Mouse (Mus musculus) lung, postnatal 0 days (tissue): ENCODE results near the gene Zbtb8b. TPM values are rescaled to one million over a fixed set of nuclear protein-coding genes. Genes with fewer than 3 reads are reported as not detected.

Source experiments
- ATAC-seq: fragments of 200-750 bp; cut with Nextera tagmentation; 2 replicates; pipeline ENCODE4 v1.8.0; 2017; ENCODE audit warnings: moderate library complexity
- DNase-seq: peaks from one replicate; pipeline ENCODE4 v3.0.0-alpha.2; 2016; ENCODE audit warnings: low spot score
- H3K27ac ChIP-seq: fragments of 300-500 bp; sonication (generic); 2 replicates; pipeline ENCODE4 v1.5.1; 2014; ENCODE audit warnings: antibody characterized with exemption, mild to moderate bottlenecking, low read length, mixed read lengths
- H3K27me3 ChIP-seq: fragments of 300-500 bp; sonication (generic); replicated peaks from 2 replicates; pipeline ENCODE4 v1.6.1; 2014; ENCODE audit warnings: low read length, mixed read lengths; ENCODE audit not compliant: insufficient read depth
- H3K36me3 ChIP-seq: fragments of 300-500 bp; sonication (generic); 2 replicates; pipeline ENCODE4 v1.6.1; 2014; ENCODE audit warnings: low read length, mixed read lengths; ENCODE audit not compliant: insufficient read depth
- H3K4me1 ChIP-seq: fragments of 300-500 bp; sonication (generic); 2 replicates; pipeline ENCODE4 v1.6.1; 2014; ENCODE audit warnings: antibody characterized with exemption, low read depth, low read length, mixed read lengths; ENCODE audit not compliant: insufficient read depth
- H3K4me2 ChIP-seq: fragments of 300-500 bp; sonication (generic); replicated peaks from 2 replicates; pipeline ENCODE4 v1.6.1; 2014; ENCODE audit warnings: low read depth, mild to moderate bottlenecking, low read length, moderate library complexity, mixed read lengths
- H3K4me3 ChIP-seq: fragments of 300-500 bp; sonication (generic); 2 replicates; pipeline ENCODE4 v1.5.1; 2014; ENCODE audit warnings: low read depth, low read length
- H3K9ac ChIP-seq: fragments of 300-500 bp; sonication (generic); replicated peaks from 2 replicates; pipeline ENCODE4 v1.6.1; 2014; ENCODE audit warnings: low read depth, mild to moderate bottlenecking
- H3K9me3 ChIP-seq: fragments of 300-500 bp; sonication (generic); 2 replicates; pipeline ENCODE4 v1.6.1; 2016; ENCODE audit warnings: low read length, mixed read lengths
- CTCF ChIP-seq: IDR thresholded peaks from 2 replicates; pipeline ENCODE4 v1.5.1; 2016; ENCODE audit warnings: antibody characterized with exemption, mild to moderate bottlenecking
- EP300 ChIP-seq: IDR thresholded peaks from 2 replicates; pipeline ENCODE4 v1.6.1; 2016; ENCODE audit warnings: antibody characterized with exemption, mild to moderate bottlenecking, control low read depth
- WGBS: fragments of 180-500 bp; shearing (Covaris S2); extraction: QIAGEN DNeasy Blood & Tissue Kit; methylation state at CpG from one replicate; pipeline ENCODE4 v1.1.7; 2014; 5-methylcytosine and 5-hydroxymethylcytosine counted together
- polyA plus RNA-seq: library from polyadenylated mRNA; unstranded; fragments of >200 nt; fragmentation: Nextera tagmentation; extraction: Ambion mirVana; gene quantifications from 2 replicates; pipeline ENCODE4 v1.2.1, GENCODE M21; 2015

Zbtb8b gene
- polyA plus RNA-seq, 1 experiment from 2014 or later = 2.8 TPM

DNA sequence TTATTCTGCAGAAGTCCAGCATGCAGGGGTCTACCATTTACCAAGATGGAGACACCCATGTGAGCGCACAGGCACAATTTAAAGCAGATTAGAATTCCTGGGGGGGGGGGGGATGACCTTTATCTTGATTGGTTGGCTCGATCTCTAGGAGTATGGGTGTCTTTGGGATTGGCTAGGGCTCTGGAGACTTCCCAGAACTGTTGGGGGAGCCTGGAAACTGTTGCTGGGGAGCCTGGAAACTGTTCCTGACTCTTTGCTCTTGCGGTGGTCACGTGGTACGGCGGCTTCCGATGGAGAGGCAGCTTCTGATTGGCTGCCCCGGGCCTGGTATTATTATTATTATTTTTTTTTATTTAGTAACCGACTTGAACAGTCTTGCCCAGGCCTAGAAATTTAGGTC lies 58.6 kb downstream of the Zbtb8b start:
- no peak overlapping the region for H3K4me3 ChIP-seq
- no peak overlapping the region for H3K9ac ChIP-seq
- DNase-seq (no peak), ATAC-seq (no peak)
- WGBS = 88% methylated on average over 9 of the region's 9 CpGs
- no peaks in the 10 kb centered on the region for H3K27me3 ChIP-seq
- H3K27ac ChIP-seq = 0 out of 2 replicates have a peak overlapping the region, but pooled peaks have one; percentile 57
- H3K4me1 ChIP-seq = no peaks in the 10 kb centered on the region
- no peaks in the 10 kb centered on the region for H3K36me3 ChIP-seq
- no peak for TF ChIP-seq CTCF
- no peaks in the 10 kb centered on the region for H3K9me3 ChIP-seq
- no peak overlapping the region for H3K4me2 ChIP-seq

DNA sequence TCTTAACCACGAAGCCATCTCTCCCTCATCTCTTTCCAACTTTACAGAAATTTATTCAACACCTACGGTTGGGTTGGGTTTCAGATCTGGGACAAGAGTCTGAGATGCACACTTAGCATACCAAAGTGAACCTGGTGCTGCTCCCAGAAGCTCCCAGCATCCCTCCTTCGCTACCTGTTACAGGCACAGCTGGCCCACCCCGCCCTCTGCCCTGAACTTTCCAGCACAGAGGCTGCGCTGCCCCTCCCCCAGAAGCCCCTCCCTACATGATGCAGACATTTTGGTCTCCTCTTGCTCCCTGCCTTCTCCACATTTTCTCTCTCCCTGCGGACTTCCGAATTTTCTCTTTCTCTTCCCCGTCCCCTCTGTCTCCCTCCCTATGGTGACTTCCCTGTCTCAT lies 59.5 kb downstream of the Zbtb8b start:
- no peak overlapping the region for H3K4me3 ChIP-seq
- WGBS = 76% methylated on average over 8 of the region's 8 CpGs
- no peak for TF ChIP-seq CTCF
- TF ChIP-seq EP300 = no peak
- H3K27me3 ChIP-seq = no peaks in the 10 kb centered on the region
- H3K9me3 ChIP-seq = no peaks in the 10 kb centered on the region
- ATAC-seq (no peak), DNase-seq (no peak)
- no peaks in the 10 kb centered on the region for H3K4me1 ChIP-seq
- H3K9ac ChIP-seq = no peak overlapping the region
- H3K4me2 ChIP-seq = no peak overlapping the region
- no peaks in the 10 kb centered on the region for H3K36me3 ChIP-seq
- no peak overlapping the region for H3K27ac ChIP-seq

DNA sequence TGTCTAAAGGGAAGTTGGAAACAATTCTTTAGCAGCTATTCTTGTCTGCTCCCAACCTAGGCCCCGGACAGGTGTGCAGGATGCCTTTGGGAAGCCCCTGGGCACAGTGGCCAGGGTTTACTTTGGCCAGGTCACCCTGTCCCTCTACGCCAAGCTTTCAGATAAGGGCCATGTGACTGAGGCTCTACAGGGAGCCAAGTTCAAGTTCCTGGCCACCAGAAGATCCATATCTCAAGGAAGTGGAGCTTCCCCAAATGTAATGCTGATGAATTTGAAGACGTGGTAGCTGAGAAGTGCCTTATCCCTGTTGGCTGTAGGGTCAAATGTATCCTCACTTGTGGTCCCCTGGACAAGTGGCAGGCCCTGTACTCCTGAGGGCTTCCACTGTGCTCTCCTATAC lies 60.8 kb downstream of the Zbtb8b start:
- TF ChIP-seq CTCF = no peak
- TF ChIP-seq EP300 = no peak
- Histone ChIP-seq H3K9ac (no peak overlapping the region), H3K27me3 (no peaks in the 10 kb centered on the region), H3K4me3 (no peak overlapping the region), H3K4me2 (no peak overlapping the region), H3K27ac (no peak overlapping the region), H3K4me1 (0 out of 2 replicates have a peak, but pooled peaks cover 4% of the 10 kb centered on the region), H3K9me3 (no peaks in the 10 kb centered on the region), H3K36me3 (no peaks in the 10 kb centered on the region)
- ATAC-seq (no peak), DNase-seq (no peak)
- 70% methylated on average over 3 of the region's 3 CpGs for WGBS

- Histone ChIP-seq H3K9ac (peak within 1 kb of the TSS; percentile 84), H3K4me1 (peaks cover 4% of the 10 kb centered on the region; the same call in 1 of the 2 replicates), H3K4me2 (peak within 1 kb of the TSS; percentile 75), H3K36me3 (no peaks in the 10 kb centered on the region), H3K27ac (peak within 1 kb of the TSS; percentile 96), H3K4me3 (peak within 1 kb of the TSS; percentile 92), H3K27me3 (no peaks in the 10 kb centered on the region), H3K9me3 (no peaks in the 10 kb centered on the region)
- peak; percentile 81 for ATAC-seq
- TF ChIP-seq CTCF (peak; percentile 34; the same call in 1 of the 2 replicates), EP300 (no peak)
- WGBS = under 1% methylated on average over 53 of the region's 65 CpGs
- DNase-seq = peak; percentile 85
These were observed 62.9 kb downstream of the Zbtb8b start, which contains the start of gene Zbtb8a for GRCm38 (mm10) chr4:129377601-129378390. Gene Zbtb8a, minus strand, starts transcription at chr4:129378116.

DNA sequence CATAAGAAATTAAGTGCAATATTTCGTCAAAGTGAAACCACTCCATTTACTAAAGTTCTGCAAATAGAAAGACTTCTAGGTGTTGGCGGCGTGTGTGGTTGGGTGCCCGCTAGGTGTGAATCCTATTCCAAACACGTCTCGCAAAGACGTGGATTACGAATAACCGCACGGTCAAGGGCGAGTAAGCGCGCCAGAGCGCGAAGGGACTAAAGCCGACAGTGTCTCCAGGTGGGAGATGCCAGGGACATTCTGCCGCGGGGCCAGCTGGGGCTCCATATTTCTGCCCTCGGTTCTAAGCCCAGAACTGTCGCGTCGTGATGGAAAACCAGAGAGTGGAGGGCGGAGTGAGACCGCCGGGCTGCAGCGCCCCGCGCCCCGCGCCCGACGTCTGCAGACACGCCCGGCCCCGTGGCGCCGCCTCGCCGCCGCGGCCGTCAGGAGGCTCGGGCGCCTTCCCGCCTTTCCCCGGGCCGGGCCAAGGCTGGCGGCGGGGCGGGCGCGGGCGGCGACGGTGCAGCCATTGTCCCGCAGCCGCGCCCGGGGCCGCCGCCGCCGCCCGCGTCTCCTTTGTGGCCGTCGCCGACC lies 63.6 kb downstream of the Zbtb8b start:
- DNase-seq (peak; percentile 68), ATAC-seq (peak; percentile 78)
- no peaks in the 10 kb centered on the region for H3K9me3 ChIP-seq
- under 1% methylated on average over 37 of the region's 68 CpGs for WGBS
- H3K27me3 ChIP-seq = no peaks in the 10 kb centered on the region
- TF ChIP-seq EP300 (no peak), CTCF (no peak)
- no peaks in the 10 kb centered on the region for H3K36me3 ChIP-seq
- H3K27ac ChIP-seq = peak overlapping the region; percentile 96
- peak overlapping the region; percentile 75 for H3K4me2 ChIP-seq
- peak overlapping the region; percentile 84 for H3K9ac ChIP-seq
- peak overlapping the region; percentile 92 for H3K4me3 ChIP-seq
- peaks cover 4% of the 10 kb centered on the region; the same call in 1 of the 2 replicates for H3K4me1 ChIP-seq

- no peak overlapping the region for H3K4me3 ChIP-seq
- no peak for ATAC-seq
- H3K27ac ChIP-seq = no peak overlapping the region
- H3K4me2 ChIP-seq = no peak overlapping the region
- H3K4me1 ChIP-seq = peaks cover 4% of the 10 kb centered on the region; the same call in 1 of the 2 replicates
- no peaks in the 10 kb centered on the region for H3K36me3 ChIP-seq
- no peaks in the 10 kb centered on the region for H3K27me3 ChIP-seq
- TF ChIP-seq EP300 = no peak
- no peak for TF ChIP-seq CTCF
- no peak overlapping the region for H3K9ac ChIP-seq
- WGBS = 58% methylated on average over 4 of the region's 5 CpGs
- H3K9me3 ChIP-seq = no peaks in the 10 kb centered on the region
- no peak for DNase-seq
These were observed 64.8 kb downstream of the Zbtb8b start for GRCm38 (mm10) chr4:129375821-129376220.

Other genes starting within 250 kb of the Zbtb8b start
- gene C77080, start 179.4 kb downstream of the Zbtb8b start, polyA plus RNA-seq = 6.7 and 7.9 TPM in 2 replicates
- 0.80 and 0.98 TPM in 2 replicates for gene Sync, start 153.2 kb downstream of the Zbtb8b start, polyA plus RNA-seq
- 159 and 182 TPM in 2 replicates for gene Rbbp4, start 105.5 kb downstream of the Zbtb8b start, polyA plus RNA-seq
- 32.3 and 36.5 TPM in 2 replicates for gene Zbtb8os, start 105.2 kb downstream of the Zbtb8b start, polyA plus RNA-seq
- gene Zbtb8a, start 62.7 kb downstream of the Zbtb8b start, polyA plus RNA-seq = 15.6 and 16.9 TPM in 2 replicates
- 29.0 TPM in 2 replicates for gene Bsdc1, start 20.7 kb upstream of the Zbtb8b start, polyA plus RNA-seq
- gene Tssk3, start 50.2 kb upstream of the Zbtb8b start, polyA plus RNA-seq = 0.11 and 0.12 TPM in 2 replicates
- 0.89 and 2.5 TPM in 2 replicates for gene Fam229a, start 50.3 kb upstream of the Zbtb8b start, polyA plus RNA-seq
- gene Marcksl1, start 72.7 kb upstream of the Zbtb8b start, polyA plus RNA-seq = 175 and 224 TPM in 2 replicates
- gene Hdac1, start 101.9 kb upstream of the Zbtb8b start, polyA plus RNA-seq = 101 and 110 TPM in 2 replicates
- gene Lck, start 132.8 kb upstream of the Zbtb8b start, polyA plus RNA-seq = 2.5 TPM in 2 replicates
- gene Fam167b, start 137.7 kb upstream of the Zbtb8b start, polyA plus RNA-seq = 3.2 and 4.5 TPM in 2 replicates
- 140 and 161 TPM in 2 replicates for gene Eif3i, start 159.8 kb upstream of the Zbtb8b start, polyA plus RNA-seq
- 186 and 192 TPM in 2 replicates for gene Tmem234, start 159.8 kb upstream of the Zbtb8b start, polyA plus RNA-seq
- gene Dcdc2b, start 173.4 kb upstream of the Zbtb8b start, polyA plus RNA-seq = 16.1 and 20.1 TPM in 2 replicates
- gene Iqcc, start 178.2 kb upstream of the Zbtb8b start, polyA plus RNA-seq = 26.6 and 27.8 TPM in 2 replicates
- 76.3 and 82.4 TPM in 2 replicates for gene Ccdc28b, start 183.1 kb upstream of the Zbtb8b start, polyA plus RNA-seq
- gene Txlna, start 200.2 kb upstream of the Zbtb8b start, polyA plus RNA-seq = 37.6 and 38.9 TPM in 2 replicates
- gene Kpna6, start 231.9 kb upstream of the Zbtb8b start, polyA plus RNA-seq = 5.9 and 6.6 TPM in 2 replicates